Mouse (Mus musculus): ENCODE measurements at regions not wholly inside any gene's neighbourhood (a gene's known extent, or its start where the extent isn't known, plus 50 kb on each side); places are given as distances from the start of the nearest gene placed in this dataset.

GRCm38 (mm10) chr1:159034952-159035351, 54.7 kb upstream of the Pappa2 start:
- DNase-seq (ENCODE audit: low read depth), result no peak

- no peak for DNase-seq (ENCODE audit: low read depth)
Measured at GRCm38 (mm10) chr1:159036371-159036770, 56.1 kb upstream of the Pappa2 start.

- DNase-seq (ENCODE audit: low read depth), result no peak
Measured at GRCm38 (mm10) chr1:159045870-159046385, 65.6 kb upstream of the Pappa2 start.

GRCm38 (mm10) chr1:159065024-159065423, 84.7 kb upstream of the Pappa2 start:
- DNase-seq (ENCODE audit: low read depth), result no peak

GRCm38 (mm10) chr1:159099205-159099604, 118.9 kb upstream of the Pappa2 start:
- DNase-seq (ENCODE audit: low read depth), result no peak

GRCm38 (mm10) chr1:159122201-159122600, 109.9 kb upstream of the Cop1 start:
- no peak for DNase-seq (ENCODE audit: low read depth)

GRCm38 (mm10) chr1:159124874-159125273, 107.2 kb upstream of the Cop1 start:
- DNase-seq (ENCODE audit: low read depth), result no peak

GRCm38 (mm10) chr1:159135301-159135700, 96.8 kb upstream of the Cop1 start:
- peak; percentile 49 for DNase-seq (ENCODE audit: low read depth)

GRCm38 (mm10) chr1:159147788-159148497, 84.2 kb upstream of the Cop1 start:
- no peak for DNase-seq (ENCODE audit: low read depth)

GRCm38 (mm10) chr1:159148498-159149187, 83.5 kb upstream of the Cop1 start:
- no peak for DNase-seq (ENCODE audit: low read depth)

- DNase-seq (ENCODE audit: low read depth), result no peak
Measured at GRCm38 (mm10) chr1:159149207-159149606, 82.9 kb upstream of the Cop1 start.

- DNase-seq (ENCODE audit: low read depth), result no peak
Measured at GRCm38 (mm10) chr1:159149721-159150120, 82.4 kb upstream of the Cop1 start.

GRCm38 (mm10) chr1:159150351-159150750, 81.8 kb upstream of the Cop1 start:
- no peak for DNase-seq (ENCODE audit: low read depth)

- DNase-seq (ENCODE audit: low read depth), result no peak
Measured at GRCm38 (mm10) chr1:159156428-159156827, 75.7 kb upstream of the Cop1 start.

GRCm38 (mm10) chr1:159160035-159160960, 71.8 kb upstream of the Cop1 start:
- no peak for DNase-seq (ENCODE audit: low read depth)

GRCm38 (mm10) chr1:159163113-159163885, 68.8 kb upstream of the Cop1 start:
- DNase-seq (ENCODE audit: low read depth), result no peak

GRCm38 (mm10) chr1:159182031-159182430, 50.1 kb upstream of the Cop1 start:
- no peak for DNase-seq (ENCODE audit: low read depth)
